Mouse (Mus musculus) MEL (cell line): ENCODE data around the gene Dnali1. TPM values are rescaled to one million over a fixed set of nuclear protein-coding genes. Genes with fewer than 3 reads are reported as not detected.

Source experiments
- DNase-seq: peaks from one replicate; pipeline ENCODE4 v3.0.0; 2011; ENCODE audit warnings: low read depth, low spot score
- H3K27ac ChIP-seq: 2 replicates; pipeline ENCODE4 v1.5.1; 2012; ENCODE audit warnings: low read depth, mild to moderate bottlenecking, control low read depth, low read length, moderate library complexity; ENCODE audit not compliant: control insufficient read depth
- H3K27me3 ChIP-seq, 2 experiments: fragments of 150-350 bp in 1 of 2; sonication (generic) in 1 of 2; 2 replicates each; pipeline ENCODE4 v1.6.1; 2012; ENCODE audit warnings: low read length in 2 of 2, mild to moderate bottlenecking in 2 of 2, improper control_type of control experiment in 1 of 2, moderate library complexity in 1 of 2; ENCODE audit not compliant: insufficient read depth in 2 of 2, control insufficient read depth in 1 of 2
- H3K36me3 ChIP-seq, 2 experiments: 2 replicates each; pipeline ENCODE4 v1.6.1; 2012 to 2014; ENCODE audit warnings: low read length in 2 of 2, improper control_type of control experiment in 1 of 2, inconsistent platforms in 1 of 2, mild to moderate bottlenecking in 1 of 2; ENCODE audit not compliant: insufficient read depth in 2 of 2, control insufficient read depth in 1 of 2
- H3K4me1 ChIP-seq, 2 experiments: fragments of 150-350 bp in 1 of 2; sonication (generic) in 1 of 2; 2 replicates each; pipeline ENCODE4 v1.6.1; 2012; ENCODE audit warnings: low read length in 2 of 2, improper control_type of control experiment in 1 of 2, mild to moderate bottlenecking in 1 of 2; ENCODE audit not compliant: insufficient read depth in 2 of 2, control insufficient read depth in 1 of 2
- H3K4me3 ChIP-seq, 2 experiments: fragments of 150-350 bp in 1 of 2; sonication (generic) in 1 of 2; 2 replicates each; pipeline ENCODE4 v1.5.1; 2012; ENCODE audit warnings: low read depth in 2 of 2, low read length in 2 of 2, mild to moderate bottlenecking in 2 of 2, moderate library complexity in 2 of 2, control low read depth in 1 of 2, improper control_type of control experiment in 1 of 2; ENCODE audit not compliant: control insufficient read depth in 1 of 2, insufficient read depth in 1 of 2
- H3K79me2 ChIP-seq: 2 replicates; pipeline ENCODE4 v1.6.1; 2012; ENCODE audit warnings: mild to moderate bottlenecking, low read length, moderate library complexity; ENCODE audit not compliant: control insufficient read depth, poor library complexity, insufficient read depth
- H3K9ac ChIP-seq: 2 replicates; pipeline ENCODE4 v1.6.1; 2012; ENCODE audit warnings: low read depth, mild to moderate bottlenecking, control low read depth, low read length, moderate library complexity; ENCODE audit not compliant: control insufficient read depth, poor library complexity, severe bottlenecking
- H3K9me3 ChIP-seq: fragments of 150-350 bp; sonication (generic); replicated peaks from 2 replicates; pipeline ENCODE4 v1.6.1; 2012; ENCODE audit warnings: mild to moderate bottlenecking, low read length, improper control_type of control experiment, moderate library complexity; ENCODE audit not compliant: insufficient read depth
- CHD2 ChIP-seq: IDR thresholded peaks from 2 replicates; pipeline ENCODE4 v1.6.1; 2011; ENCODE audit warnings: low read length, improper control_type of control experiment
- E2F4 ChIP-seq: IDR thresholded peaks from 2 replicates; pipeline ENCODE4 v1.6.1; 2011; ENCODE audit warnings: low read depth, low read length, improper control_type of control experiment, borderline replicate concordance
- GABPA ChIP-seq: IDR thresholded peaks from 2 replicates; pipeline ENCODE4 v1.6.1; 2012; ENCODE audit warnings: low read depth, mild to moderate bottlenecking, inconsistent platforms, low read length, improper control_type of control experiment, moderate library complexity
- GATA1 ChIP-seq: IDR thresholded peaks from 2 replicates; pipeline ENCODE4 v1.6.1; 2011; ENCODE audit warnings: low read depth, low read length, improper control_type of control experiment
- KAT2A ChIP-seq: conservative IDR thresholded peaks from 2 replicates; pipeline ENCODE4 v1.6.1; 2012; ENCODE audit warnings: low read depth, low read length, improper control_type of control experiment, inconsistent platforms
- MEF2A ChIP-seq: IDR thresholded peaks from 2 replicates; pipeline ENCODE4 v1.6.1; 2014; ENCODE audit warnings: low read depth, mild to moderate bottlenecking, inconsistent platforms, low read length, improper control_type of control experiment; ENCODE audit not compliant: poor library complexity, insufficient replicate concordance, severe bottlenecking; ENCODE audit errors: extremely low read depth
- POLR2A ChIP-seq, 2 experiments: IDR thresholded peaks; 2 replicates each; pipeline ENCODE4 v1.6.1; 2011 to 2012; ENCODE audit warnings: low read length in 2 of 2, mild to moderate bottlenecking in 2 of 2, control low read depth in 1 of 2, improper control_type of control experiment in 1 of 2, low read depth in 1 of 2, moderate library complexity in 1 of 2; ENCODE audit not compliant: control insufficient read depth in 1 of 2, insufficient read depth in 1 of 2, poor library complexity in 1 of 2
- POLR2AphosphoS2 ChIP-seq: IDR thresholded peaks from 2 replicates; pipeline ENCODE4 v1.6.1; 2011; ENCODE audit warnings: low read length, improper control_type of control experiment
- RCOR1 ChIP-seq: IDR thresholded peaks from 2 replicates; pipeline ENCODE4 v1.6.1; 2012; ENCODE audit warnings: low read depth, mild to moderate bottlenecking, inconsistent platforms, low read length, improper control_type of control experiment
- SIN3A ChIP-seq: IDR thresholded peaks from 2 replicates; pipeline ENCODE4 v1.6.1; 2012; ENCODE audit warnings: low read length, improper control_type of control experiment, inconsistent platforms
- SMC3 ChIP-seq: IDR thresholded peaks from 2 replicates; pipeline ENCODE4 v1.6.1; 2011; ENCODE audit warnings: low read depth, low read length, improper control_type of control experiment
- TAL1 ChIP-seq: IDR thresholded peaks from 2 replicates; pipeline ENCODE4 v1.6.1; 2012; ENCODE audit warnings: mild to moderate bottlenecking, inconsistent platforms, low read length, moderate library complexity, mixed read lengths
- TBP ChIP-seq: IDR thresholded peaks from 2 replicates; pipeline ENCODE4 v1.8.0; 2011; ENCODE audit warnings: low read depth, low read length, improper control_type of control experiment
- TCF12 ChIP-seq: IDR thresholded peaks from 2 replicates; pipeline ENCODE4 v1.6.1; 2014; ENCODE audit warnings: low read depth, mild to moderate bottlenecking, inconsistent platforms, low read length, improper control_type of control experiment, moderate library complexity
- USF2 ChIP-seq, 2 experiments: IDR thresholded peaks; 2 replicates each; pipeline ENCODE4 v1.6.1; 2011 to 2012; ENCODE audit warnings: improper control_type of control experiment in 2 of 2, low read length in 2 of 2, borderline replicate concordance in 1 of 2, inconsistent platforms in 1 of 2, low read depth in 1 of 2, mild to moderate bottlenecking in 1 of 2; ENCODE audit not compliant: insufficient read depth in 1 of 2
- ZMIZ1 ChIP-seq: IDR thresholded peaks from 2 replicates; pipeline ENCODE4 v1.6.1; 2012; ENCODE audit warnings: low read depth, mild to moderate bottlenecking, inconsistent platforms, low read length, improper control_type of control experiment, moderate library complexity
- ZNF384 ChIP-seq: IDR thresholded peaks from 2 replicates; pipeline ENCODE4 v1.6.1; 2012; ENCODE audit warnings: low read depth, mild to moderate bottlenecking, inconsistent platforms, low read length, improper control_type of control experiment
- polyA plus RNA-seq, 2 experiments: library from polyadenylated mRNA; stranded (reverse) in 1 of 2; unstranded in 1 of 2; fragments of >175 nt in 1 of 2; fragments of >200 nt in 1 of 2; gene quantifications; 2 replicates each; pipeline versions ENCODE4 v1.2.1 to v1.2.4; 2012; ENCODE audit warnings: low replicate concordance in 2 of 2, low read depth in 1 of 2; ENCODE audit not compliant: insufficient read length in 2 of 2, insufficient read depth in 1 of 2, missing spikeins in 1 of 2
- total RNA-seq: library from RNA; depleted of rRNA; stranded (reverse); fragments of 300-350 nt; gene quantifications from 2 replicates; pipeline ENCODE4 v1.2.3, GENCODE M21; 2012

Gene Dnali1
- total and polyA plus RNA-seq, 3 experiments, result 0.08 TPM; not detected in 2

DNA sequence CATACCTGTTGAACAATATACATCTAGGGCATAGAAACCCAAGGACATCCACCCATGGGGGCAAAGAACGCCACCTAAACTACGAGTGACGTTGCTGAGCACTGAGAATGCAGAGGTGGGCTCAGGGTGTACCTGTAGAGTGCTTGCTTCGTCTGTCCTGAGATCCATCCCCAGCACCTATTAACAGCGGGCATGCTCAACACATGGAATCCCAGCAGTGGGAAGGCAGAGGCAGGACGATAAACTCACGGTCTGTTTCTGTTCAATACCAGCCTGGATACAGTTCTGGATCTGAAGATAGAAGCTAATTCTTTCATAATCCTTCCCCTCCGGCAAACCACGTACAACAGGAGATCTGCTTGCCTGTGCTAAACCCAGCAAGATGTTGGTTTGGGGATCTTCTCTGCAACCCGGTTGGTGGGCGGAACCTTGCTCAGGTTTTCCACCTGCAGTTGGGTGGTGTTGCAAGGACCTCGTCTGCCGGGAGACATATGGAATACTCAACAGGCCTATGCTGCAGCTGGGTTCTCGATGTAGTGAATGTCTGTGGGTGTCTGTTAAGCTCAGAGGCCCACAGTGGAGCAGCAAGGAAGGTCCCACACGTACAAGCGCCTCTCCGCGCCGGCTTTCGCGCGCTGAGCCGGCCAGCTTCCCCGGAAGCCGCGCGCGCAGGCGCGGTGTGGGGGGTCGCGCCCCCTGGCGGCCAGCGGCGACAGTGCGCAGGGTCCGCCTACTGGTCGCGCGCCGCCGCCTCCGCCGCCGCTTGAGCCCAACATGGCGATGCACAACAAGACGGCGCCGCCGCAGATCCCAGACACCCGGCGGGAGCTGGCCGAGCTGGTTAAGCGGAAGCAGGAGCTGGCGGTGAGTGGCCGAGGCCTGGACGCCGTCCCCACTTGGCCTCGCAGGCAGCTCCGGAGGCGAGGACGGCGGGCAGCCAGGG is 19.2 kb upstream of the Dnali1 start, which contains the start of gene Meaf6 (continued):
- peak; percentile 96 to 98 for TF ChIP-seq POLR2A (IDR thresholded peaks at IDR 0.05; ENCODE audit: control insufficient read depth in 1 of 2, insufficient read depth in 1 of 2, low read depth in 1 of 2, low read length in 2 of 2, poor library complexity in 1 of 2)
- TF ChIP-seq SIN3A, result peak; percentile 94
- no peak; the same call in 1 of the 2 replicates for TF ChIP-seq KAT2A
- TF ChIP-seq ZNF384, result no peak
- no peak for TF ChIP-seq CHD2
- TF ChIP-seq MEF2A, result no peak
- TF ChIP-seq E2F4, result peak; percentile 91
- TF ChIP-seq TAL1, result no peak
- TF ChIP-seq GATA1, result no peak
- TF ChIP-seq TBP, result no peak
- peak; percentile 44; the same call in 1 of the 2 replicates for TF ChIP-seq TCF12
- no peak for TF ChIP-seq RCOR1
- TF ChIP-seq USF2 (IDR thresholded peaks at IDR 0.05; ENCODE audit: borderline replicate concordance in 1 of 2, insufficient read depth in 1 of 2, low read depth in 1 of 2, low read length in 2 of 2), result no peak
- peak; percentile 84 for TF ChIP-seq ZMIZ1

- no peak for DNase-seq
- H3K4me3 ChIP-seq, result no peak overlapping the region
- peaks cover 4 to 9% of the 10 kb centered on the region in 2 experiments; a peak in 3 of 4 replicates for H3K36me3 ChIP-seq
- H3K79me2 ChIP-seq, result peaks cover 5% of the 10 kb centered on the region; the same call in 1 of the 2 replicates
- no peak overlapping the region for H3K27ac ChIP-seq
- peaks cover 0 to 6% of the 10 kb centered on the region in 2 experiments; a peak in 2 of 4 replicates for H3K4me1 ChIP-seq
- H3K9ac ChIP-seq, result no peak overlapping the region
- TF ChIP-seq ZNF384 (no peak), SMC3 (no peak), CHD2 (no peak), SIN3A (no peak), GABPA (no peak), POLR2AphosphoS2 (no peak), TAL1 (no peak), GATA1 (no peak)
- H3K27me3 ChIP-seq, result no peaks in the 10 kb centered on the region
- H3K9me3 ChIP-seq, result no peaks in the 10 kb centered on the region
Measured at GRCm38 (mm10) chr4:125078698-125079097, 13.2 kb upstream of the Dnali1 start.
